Mouse (Mus musculus): ENCODE data around the gene Tbc1d4. TPM values are rescaled to one million over a fixed set of nuclear protein-coding genes. Genes with fewer than 3 reads are reported as not detected.
A peak's percentile ranks its signal among the peaks of the same experiment; 100 is the strongest.

Gene Tbc1d4
- polyA plus RNA-seq, 1 experiment from 2014 or later: 8.5 TPM

DNA sequence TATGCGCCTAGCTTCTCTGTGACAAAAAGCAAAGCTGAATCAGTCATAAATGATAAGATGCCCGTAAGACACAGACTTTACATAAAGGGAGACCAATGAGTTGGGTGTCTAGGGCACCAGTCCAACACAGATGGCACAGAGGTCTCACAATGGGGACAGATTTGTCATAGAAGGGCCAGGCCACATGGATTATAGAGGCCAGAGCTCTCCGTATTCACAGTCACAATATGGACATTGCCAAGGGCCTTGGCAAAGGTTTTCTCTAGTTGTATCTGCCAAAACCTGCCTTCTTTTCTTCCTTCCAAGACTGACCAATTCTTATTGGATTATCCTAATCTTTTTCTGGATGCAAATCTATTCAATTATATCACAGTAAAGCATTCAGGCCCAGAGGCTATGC is 171.1 kb downstream of the Tbc1d4 start:
- WGBS: 73% methylated on average over 3 of the region's 3 CpGs
- ATAC-seq (ENCODE audit: low FRiP score, low read depth): peak; percentile 69

DNA sequence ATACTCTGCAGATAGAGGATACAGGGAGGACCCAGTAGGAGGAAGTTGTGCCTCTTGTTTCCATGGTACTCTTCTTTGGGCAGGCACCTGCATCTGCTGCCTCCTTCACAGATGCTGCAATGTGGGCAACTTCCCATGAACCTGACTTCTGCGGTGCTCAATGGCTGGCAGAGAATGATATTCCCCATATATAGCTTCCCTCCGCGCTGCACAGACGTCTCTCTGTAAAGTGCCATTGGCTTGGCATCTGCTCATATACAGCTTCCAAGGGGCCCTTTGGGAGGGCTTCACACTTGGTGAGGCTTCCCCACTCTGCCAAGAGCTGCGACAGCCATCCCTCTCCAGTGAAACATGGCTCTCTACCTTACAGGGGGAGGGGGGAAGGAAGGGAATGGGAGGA is 178.5 kb downstream of the Tbc1d4 start:
- Histone ChIP-seq H3K4me2 (replicated peaks) (no peak overlapping the region), H3K27ac (replicated peaks) (no peak overlapping the region), H3K9ac (replicated peaks) (no peak overlapping the region), H3K4me1 (no peaks in the 10 kb centered on the region), H3K36me3 (no peaks in the 10 kb centered on the region), H3K27me3 (no peaks in the 10 kb centered on the region), H3K9me3 (no peaks in the 10 kb centered on the region), H3K4me3 (no peak overlapping the region)
- WGBS: 88% methylated on average over 5 of the region's 5 CpGs
- no peak for ATAC-seq (ENCODE audit: low FRiP score, low read depth)

More for the DNA sequence above, 171.1 kb downstream of the Tbc1d4 start:
- H3K36me3 ChIP-seq: no peaks in the 10 kb centered on the region
- H3K9me3 ChIP-seq: no peaks in the 10 kb centered on the region
- H3K9ac ChIP-seq (replicated peaks): no peak overlapping the region
- no peak overlapping the region for H3K4me2 ChIP-seq (replicated peaks)
- no peak overlapping the region for H3K27ac ChIP-seq (replicated peaks)
- H3K4me1 ChIP-seq: no peaks in the 10 kb centered on the region
- H3K4me3 ChIP-seq: no peak overlapping the region
- H3K27me3 ChIP-seq: no peaks in the 10 kb centered on the region

DNA sequence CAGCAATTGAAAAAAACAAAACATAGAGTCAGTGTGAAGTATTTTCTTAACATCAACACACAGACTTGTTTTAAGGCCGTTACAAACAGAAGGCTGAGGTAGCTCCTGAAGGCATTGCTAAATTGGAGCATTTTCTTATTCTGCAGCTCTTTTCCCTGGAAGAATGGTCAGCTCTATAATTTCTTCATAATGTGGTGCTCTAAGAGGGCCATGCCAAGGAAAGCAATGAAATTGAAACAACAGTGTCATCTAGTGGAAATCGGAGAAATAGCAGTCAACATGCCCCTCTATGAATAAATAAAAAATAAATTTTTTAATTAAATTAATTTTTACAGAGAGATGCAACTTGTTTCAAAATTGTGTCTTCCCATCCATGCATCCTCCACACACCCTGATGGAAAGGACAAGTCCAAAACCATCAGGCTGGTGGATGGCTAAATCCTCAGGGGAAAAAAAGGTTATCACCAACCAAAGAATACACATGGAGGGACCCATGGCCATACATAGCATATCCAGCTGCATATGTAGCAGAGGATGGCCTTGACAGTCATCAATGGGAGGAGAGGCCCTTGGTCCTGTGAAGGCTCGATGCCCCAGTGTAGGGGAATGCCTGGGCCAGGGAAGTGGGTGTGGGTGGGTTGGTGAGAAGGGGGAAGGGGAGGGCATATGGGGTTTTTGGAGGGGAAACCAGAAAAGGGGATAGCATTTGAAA is 180.0 kb downstream of the Tbc1d4 start:
- WGBS: 48% methylated on average over 3 of the region's 3 CpGs

DNA sequence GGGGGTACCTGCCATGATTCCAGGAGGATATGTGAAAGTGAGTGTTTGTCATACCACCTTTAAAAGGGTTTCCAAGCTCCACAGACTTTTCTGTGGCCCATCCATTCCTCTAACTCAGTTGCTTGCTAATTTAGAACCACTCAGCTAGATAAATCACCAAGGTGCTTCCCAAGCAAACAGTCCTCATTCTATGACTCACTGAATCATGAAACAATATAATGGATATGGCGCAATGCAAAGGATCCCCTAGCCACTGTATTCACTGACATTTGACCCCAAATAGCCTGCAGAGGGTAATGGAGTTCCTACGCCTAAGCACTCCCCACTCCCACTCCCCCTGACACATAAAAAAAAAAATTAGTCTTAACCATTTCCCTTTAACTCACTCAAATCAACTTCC is 191.3 kb downstream of the Tbc1d4 start:
- Histone ChIP-seq H3K4me2 (replicated peaks) (no peak overlapping the region), H3K27me3 (no peaks in the 10 kb centered on the region), H3K36me3 (no peaks in the 10 kb centered on the region), H3K9me3 (no peaks in the 10 kb centered on the region), H3K4me3 (no peak overlapping the region), H3K27ac (replicated peaks) (no peak overlapping the region), H3K4me1 (no peaks in the 10 kb centered on the region), H3K9ac (replicated peaks) (no peak overlapping the region)
- ATAC-seq (ENCODE audit: low FRiP score, low read depth): no peak
- WGBS: 86% methylated on average over 2 of the region's 2 CpGs

More for the DNA sequence above, 180.0 kb downstream of the Tbc1d4 start:
- H3K27me3 ChIP-seq: no peaks in the 10 kb centered on the region
- no peaks in the 10 kb centered on the region for H3K9me3 ChIP-seq
- H3K4me2 ChIP-seq (replicated peaks): no peak overlapping the region
- no peaks in the 10 kb centered on the region for H3K4me1 ChIP-seq
- H3K9ac ChIP-seq (replicated peaks): no peak overlapping the region
- H3K36me3 ChIP-seq: no peaks in the 10 kb centered on the region
- no peak overlapping the region for H3K27ac ChIP-seq (replicated peaks)
- H3K4me3 ChIP-seq: no peak overlapping the region
- ATAC-seq (ENCODE audit: low FRiP score, low read depth): peak; percentile 59

Other genes starting within 250 kb of the Tbc1d4 start
- gene Commd6, start 31.5 kb upstream of the Tbc1d4 start, polyA plus RNA-seq (2016; fragmentation: Nextera tagmentation; extraction: Ambion mirVana): 99.5 and 115 TPM in 2 replicates
- gene Uchl3, start 44.8 kb upstream of the Tbc1d4 start, polyA plus RNA-seq (2016; fragmentation: Nextera tagmentation; extraction: Ambion mirVana): 154 and 167 TPM in 2 replicates
- gene Gm9922, start 120.6 kb upstream of the Tbc1d4 start, polyA plus RNA-seq (2016; fragmentation: Nextera tagmentation; extraction: Ambion mirVana): 0.63 and 1.3 TPM in 2 replicates
- 2.2 and 4.3 TPM in 2 replicates for gene Lmo7, start 120.8 kb upstream of the Tbc1d4 start, polyA plus RNA-seq (2016; fragmentation: Nextera tagmentation; extraction: Ambion mirVana)